Mouse (Mus musculus) right cerebral cortex, postnatal 4 days (tissue): ENCODE measurements around the gene Tex2.

ENCODE experiments used
- DNase-seq: peaks from one replicate; pipeline ENCODE4 v3.0.0-alpha.2; 2022

Gene Tex2

GRCm38 (mm10) chr11:106574456-106574855 is 38.8 kb downstream of the Tex2 start:
- DNase-seq = no peak

GRCm38 (mm10) chr11:106573476-106574240 is 39.6 kb downstream of the Tex2 start:
- no peak for DNase-seq

- no peak for DNase-seq
These were observed 40.3 kb downstream of the Tex2 start for GRCm38 (mm10) chr11:106572958-106573357.

GRCm38 (mm10) chr11:106572020-106572782 is 41.0 kb downstream of the Tex2 start:
- no peak for DNase-seq

- no peak for DNase-seq
These were observed 41.9 kb downstream of the Tex2 start for GRCm38 (mm10) chr11:106571026-106571983.

- no peak for DNase-seq
These were observed 44.8 kb downstream of the Tex2 start for GRCm38 (mm10) chr11:106568329-106568960.

GRCm38 (mm10) chr11:106566040-106566785 is 47.0 kb downstream of the Tex2 start:
- no peak for DNase-seq

- no peak for DNase-seq
These were observed 49.0 kb downstream of the Tex2 start for GRCm38 (mm10) chr11:106564261-106564660.

- DNase-seq = no peak
These were observed 50.5 kb downstream of the Tex2 start for GRCm38 (mm10) chr11:106562707-106563106.

GRCm38 (mm10) chr11:106559773-106560172 is 53.5 kb downstream of the Tex2 start:
- no peak for DNase-seq

- no peak for DNase-seq
These were observed 55.2 kb downstream of the Tex2 start for GRCm38 (mm10) chr11:106558008-106558407.

- DNase-seq = no peak
These were observed 55.8 kb downstream of the Tex2 start for GRCm38 (mm10) chr11:106557398-106557797.

GRCm38 (mm10) chr11:106556689-106557088 is 56.5 kb downstream of the Tex2 start:
- DNase-seq = no peak

- DNase-seq = no peak
These were observed 57.2 kb downstream of the Tex2 start for GRCm38 (mm10) chr11:106555805-106556615.

GRCm38 (mm10) chr11:106550398-106550797 is 62.8 kb downstream of the Tex2 start:
- no peak for DNase-seq

GRCm38 (mm10) chr11:106546081-106546480 is 67.1 kb downstream of the Tex2 start:
- DNase-seq = no peak

- no peak for DNase-seq
These were observed 68.3 kb downstream of the Tex2 start for GRCm38 (mm10) chr11:106544916-106545315.

GRCm38 (mm10) chr11:106544133-106544532 is 69.1 kb downstream of the Tex2 start:
- no peak for DNase-seq

GRCm38 (mm10) chr11:106543006-106543405 is 70.2 kb downstream of the Tex2 start:
- DNase-seq = no peak

GRCm38 (mm10) chr11:106542385-106542784 is 70.8 kb downstream of the Tex2 start:
- no peak for DNase-seq
